In genomic region chr2:115515470-115515869, GRCm38 (mm10) we compare ENCODE assay signal across 19 mouse cellular contexts.
DNase-seq lines count a peak whose midpoint lies in the region; ATAC-seq and TF ChIP-seq lines count a peak whose summit lies in the region.
"Had no signal": no experiment of that assay in that cellular context is flagged by ENCODE, and none has a peak within 500 bp of the region (broad histone marks: within the 10 kb centered on the region; RNA-seq: fewer than 3 reads in every experiment).

No protein-coding gene starts in this region.

- no peak for DNase-seq in forebrain, embryonic 14.5 days (ENCODE audit: low spot score)
- no peak for DNase-seq in neural tube, embryonic 10.5 days (ENCODE audit: extremely low spot score, low spot score)
- DNase-seq: gastrocnemius, postnatal 36 days; thymus, adult 2 months had no signal

- TF ChIP-seq CTCF in intestine, postnatal 0 days (IDR thresholded peaks at IDR 0.05; ENCODE audit: low read depth), result no peak

- 0 out of 2 replicates have a peak overlapping the region, but pooled peaks have one; percentile 8 for H3K27ac ChIP-seq in forebrain, embryonic 12.5 days
- H3K27ac ChIP-seq in forebrain, embryonic 14.5 days (ENCODE audit: low read depth, low read length), result no peak overlapping the region; the same call in 1 of the 2 replicates
- 0 out of 2 replicates have a peak overlapping the region, but pooled peaks have one; percentile 19 for H3K27ac ChIP-seq in intestine, embryonic 16.5 days (ENCODE audit: low read length)
- no peak overlapping the region for H3K27ac ChIP-seq in intestine, postnatal 0 days (ENCODE audit: low read depth, low read length)
- no peak overlapping the region for H3K27ac ChIP-seq in neural tube, embryonic 12.5 days
- H3K27ac ChIP-seq in stomach, embryonic 16.5 days (ENCODE audit: low read length), result peak overlapping the region; percentile 15; the same call in 1 of the 2 replicates
- H3K27ac ChIP-seq: embryonic facial prominence, embryonic 13.5 days; limb, embryonic 15.5 days; liver, embryonic 15.5 days; macrophage; midbrain, embryonic 10.5 days; neural tube, embryonic 13.5 days had no signal

- peaks cover 4% of the 10 kb centered on the region; the same call in 1 of the 2 replicates for H3K27me3 ChIP-seq in forebrain, embryonic 12.5 days
- H3K27me3 ChIP-seq in forebrain, embryonic 14.5 days (replicated peaks; ENCODE audit: control insufficient read depth, insufficient read depth, low read length), result no peaks in the 10 kb centered on the region
- H3K27me3 ChIP-seq in intestine, embryonic 16.5 days (replicated peaks; ENCODE audit: control insufficient read depth, insufficient read depth, low read length), result no peaks in the 10 kb centered on the region
- H3K27me3 ChIP-seq in intestine, postnatal 0 days (replicated peaks; ENCODE audit: control insufficient read depth, insufficient read depth, low read length), result no peaks in the 10 kb centered on the region
- no peaks in the 10 kb centered on the region for H3K27me3 ChIP-seq in neural tube, embryonic 12.5 days (replicated peaks)
- H3K27me3 ChIP-seq in stomach, embryonic 16.5 days (ENCODE audit: control insufficient read depth, insufficient read depth, low read length), result no peaks in the 10 kb centered on the region
- H3K27me3 ChIP-seq: embryonic facial prominence, embryonic 13.5 days; liver, embryonic 15.5 days; Patski had no signal

- 75% methylated on average over 6 of the region's 6 CpGs for WGBS in forebrain, embryonic 12.5 days
- WGBS in forebrain, embryonic 14.5 days, result 57% methylated on average over 6 of the region's 6 CpGs
- WGBS in intestine, embryonic 16.5 days, result 78% methylated on average over 6 of the region's 6 CpGs
- WGBS in intestine, postnatal 0 days, result 79% methylated on average over 6 of the region's 6 CpGs
- 69% methylated on average over 6 of the region's 6 CpGs for WGBS in neural tube, embryonic 12.5 days
- WGBS in stomach, embryonic 16.5 days, result 78% methylated on average over 6 of the region's 6 CpGs

- no peaks in the 10 kb centered on the region for H3K9me3 ChIP-seq in forebrain, embryonic 12.5 days
- H3K9me3 ChIP-seq in forebrain, embryonic 14.5 days (replicated peaks; ENCODE audit: control insufficient read depth, low read length), result no peaks in the 10 kb centered on the region
- no peaks in the 10 kb centered on the region for H3K9me3 ChIP-seq in intestine, embryonic 16.5 days (ENCODE audit: control insufficient read depth, low read length)
- H3K9me3 ChIP-seq in intestine, postnatal 0 days (ENCODE audit: control insufficient read depth), result no peaks in the 10 kb centered on the region
- no peaks in the 10 kb centered on the region for H3K9me3 ChIP-seq in neural tube, embryonic 12.5 days
- no peaks in the 10 kb centered on the region for H3K9me3 ChIP-seq in stomach, embryonic 16.5 days (replicated peaks; ENCODE audit: control insufficient read depth, low read length)
- H3K9me3 ChIP-seq: embryonic facial prominence, embryonic 13.5 days; limb, embryonic 15.5 days; liver, embryonic 15.5 days; midbrain, embryonic 10.5 days; neural tube, embryonic 13.5 days had no signal

- no peak overlapping the region for H3K4me2 ChIP-seq in forebrain, embryonic 12.5 days
- H3K4me2 ChIP-seq in forebrain, embryonic 14.5 days (ENCODE audit: low read length), result no peak overlapping the region
- no peak overlapping the region for H3K4me2 ChIP-seq in intestine, embryonic 16.5 days (ENCODE audit: low read depth, low read length)
- no peak overlapping the region for H3K4me2 ChIP-seq in intestine, postnatal 0 days (replicated peaks; ENCODE audit: low read depth)
- H3K4me2 ChIP-seq in neural tube, embryonic 12.5 days (replicated peaks), result no peak overlapping the region
- no peak overlapping the region for H3K4me2 ChIP-seq in stomach, embryonic 16.5 days (ENCODE audit: low read depth, low read length)
- H3K4me2 ChIP-seq: embryonic facial prominence, embryonic 13.5 days; heart, embryonic 11.5 days; limb, embryonic 15.5 days; liver, embryonic 15.5 days had no signal

- peaks cover 15% of the 10 kb centered on the region for H3K4me1 ChIP-seq in forebrain, embryonic 12.5 days
- H3K4me1 ChIP-seq in forebrain, embryonic 14.5 days (ENCODE audit: control insufficient read depth, insufficient read depth, low read length), result peaks cover 10% of the 10 kb centered on the region; the same call in 1 of the 2 replicates
- H3K4me1 ChIP-seq in intestine, embryonic 16.5 days (ENCODE audit: control insufficient read depth, insufficient read depth, low read length), result peaks cover 16% of the 10 kb centered on the region
- no peaks in the 10 kb centered on the region for H3K4me1 ChIP-seq in intestine, postnatal 0 days (replicated peaks; ENCODE audit: control insufficient read depth, insufficient read depth, low read length)
- H3K4me1 ChIP-seq in neural tube, embryonic 12.5 days, result peaks cover 10% of the 10 kb centered on the region
- H3K4me1 ChIP-seq in stomach, embryonic 16.5 days (ENCODE audit: control insufficient read depth, insufficient read depth, low read length), result peaks cover 23% of the 10 kb centered on the region

- no peaks in the 10 kb centered on the region for H3K36me3 ChIP-seq in forebrain, embryonic 12.5 days (replicated peaks)
- no peaks in the 10 kb centered on the region for H3K36me3 ChIP-seq in forebrain, embryonic 14.5 days (ENCODE audit: control insufficient read depth, insufficient read depth, low read length)
- H3K36me3 ChIP-seq in intestine, embryonic 16.5 days (ENCODE audit: control insufficient read depth, insufficient read depth, low read length), result no peaks in the 10 kb centered on the region
- no peaks in the 10 kb centered on the region for H3K36me3 ChIP-seq in intestine, postnatal 0 days (ENCODE audit: control insufficient read depth, insufficient read depth)
- no peaks in the 10 kb centered on the region for H3K36me3 ChIP-seq in neural tube, embryonic 12.5 days
- H3K36me3 ChIP-seq in stomach, embryonic 16.5 days (ENCODE audit: control insufficient read depth, insufficient read depth, low read length), result no peaks in the 10 kb centered on the region
- H3K36me3 ChIP-seq: embryonic facial prominence, embryonic 13.5 days; limb, embryonic 15.5 days; liver, embryonic 15.5 days; midbrain, embryonic 10.5 days; neural tube, embryonic 13.5 days had no signal

- no peak overlapping the region for H3K9ac ChIP-seq in forebrain, embryonic 12.5 days
- H3K9ac ChIP-seq in forebrain, embryonic 14.5 days (ENCODE audit: low read length), result no peak overlapping the region
- no peak overlapping the region for H3K9ac ChIP-seq in intestine, embryonic 16.5 days (ENCODE audit: low read depth, low read length)
- H3K9ac ChIP-seq in intestine, postnatal 0 days (ENCODE audit: low read depth, low read length), result no peak overlapping the region
- no peak overlapping the region for H3K9ac ChIP-seq in neural tube, embryonic 12.5 days
- H3K9ac ChIP-seq in stomach, embryonic 16.5 days (ENCODE audit: low read length), result no peak overlapping the region
- H3K9ac ChIP-seq: embryonic facial prominence, embryonic 13.5 days; limb, embryonic 15.5 days; liver, embryonic 15.5 days; neural tube, embryonic 13.5 days had no signal

- no peak overlapping the region for H3K4me3 ChIP-seq in forebrain, embryonic 12.5 days (replicated peaks)
- H3K4me3 ChIP-seq in forebrain, embryonic 14.5 days (ENCODE audit: low read depth, low read length), result no peak overlapping the region
- H3K4me3 ChIP-seq in intestine, embryonic 16.5 days (ENCODE audit: low read length), result no peak overlapping the region
- no peak overlapping the region for H3K4me3 ChIP-seq in intestine, postnatal 0 days (ENCODE audit: low read depth, low read length)
- no peak overlapping the region for H3K4me3 ChIP-seq in neural tube, embryonic 12.5 days
- H3K4me3 ChIP-seq in stomach, embryonic 16.5 days (replicated peaks; ENCODE audit: low read length), result no peak overlapping the region
- H3K4me3 ChIP-seq: embryonic facial prominence, embryonic 13.5 days; limb, embryonic 15.5 days; liver, embryonic 15.5 days; midbrain, embryonic 10.5 days; neural tube, embryonic 13.5 days had no signal

- ATAC-seq in forebrain, embryonic 12.5 days (ENCODE audit: low FRiP score), result no peak
- no peak for ATAC-seq in forebrain, embryonic 14.5 days
- ATAC-seq in intestine, embryonic 16.5 days, result no peak
- ATAC-seq in intestine, postnatal 0 days, result no peak
- peak; percentile 56; the same call in 1 of the 2 replicates for ATAC-seq in neural tube, embryonic 12.5 days (ENCODE audit: low FRiP score, low read depth)
- ATAC-seq in stomach, embryonic 16.5 days (ENCODE audit: insufficient read depth, low FRiP score), result no peak
- ATAC-seq in activated CD4-positive, CD25-positive, alpha-beta regulatory T cell, adult 4 months, result no peak
- ATAC-seq: CD4-positive, CD25-positive, alpha-beta regulatory T cell, adult 4 months had no signal

Comparison
In these comparisons a context has a peak if more than half of its experiments do, and no peak if none do; other contexts are left out.
1. H3K27ac ChIP-seq: peak in forebrain, embryonic 12.5 days (single experiment), intestine, embryonic 16.5 days (single experiment) and stomach, embryonic 16.5 days (single experiment); none in forebrain, embryonic 14.5 days (single experiment), intestine, postnatal 0 days (single experiment) and neural tube, embryonic 12.5 days (single experiment).